Mouse (Mus musculus): ENCODE measurements at regions not wholly inside any gene's neighbourhood (a gene's known extent, or its start where the extent isn't known, plus 50 kb on each side); places are given as distances from the start of the nearest gene placed in this dataset.

DNA sequence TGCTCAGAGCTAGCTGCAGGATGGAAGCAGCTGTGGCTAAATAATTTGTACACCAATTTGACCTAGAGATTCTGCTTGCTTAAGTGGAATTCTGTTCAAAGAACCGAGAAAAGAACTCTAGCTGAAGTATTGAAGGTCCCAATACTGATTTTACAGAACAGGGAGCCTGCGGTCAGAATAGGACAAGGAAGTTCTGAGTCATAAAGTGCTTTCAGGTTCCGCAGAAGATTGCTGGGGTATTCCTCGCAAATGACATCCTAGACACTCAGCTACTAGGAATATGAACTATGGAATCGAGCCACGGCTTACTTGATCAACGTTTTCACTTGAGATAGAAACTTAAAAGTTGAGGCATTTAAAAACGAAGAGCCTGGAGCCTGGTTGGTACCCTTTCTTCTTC, 127.0 kb upstream of the Tsc22d1 start:
- DNase-seq (ENCODE audit: low read depth, low spot score), result no peak
- 79% methylated on average over 8 of the region's 8 CpGs for WGBS

DNA sequence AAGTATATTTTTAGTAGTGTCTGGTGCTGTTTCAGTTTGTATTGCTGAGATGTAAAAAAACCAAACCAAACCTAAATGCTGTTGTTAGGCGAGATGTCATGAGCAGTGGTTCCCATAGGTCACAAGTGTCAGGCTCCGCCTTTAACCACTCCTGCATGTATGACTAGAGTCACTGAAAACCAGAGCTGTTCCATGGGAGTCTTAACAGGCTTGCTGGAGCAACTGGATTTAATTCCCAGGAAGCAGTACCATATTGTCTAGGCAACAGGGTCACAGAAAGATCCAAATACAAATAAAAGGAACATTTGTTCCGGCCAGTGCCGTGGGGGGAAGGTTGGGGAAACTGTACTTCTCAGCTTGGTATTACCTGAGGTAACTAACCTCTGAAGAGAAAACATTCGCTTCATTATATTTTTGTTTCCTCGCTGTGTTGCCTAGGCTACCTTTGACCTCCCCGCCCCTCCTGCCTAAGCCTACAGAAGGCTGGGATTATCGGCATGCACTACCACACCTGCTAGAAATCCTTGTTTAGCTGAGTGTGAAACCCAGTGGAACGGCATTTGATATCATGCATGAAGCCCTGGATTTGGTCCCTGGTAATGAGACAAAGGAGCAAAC, 124.3 kb upstream of the Tsc22d1 start:
- no peak for DNase-seq (ENCODE audit: low read depth, low spot score)
- WGBS, result 40% methylated on average over 9 of the region's 9 CpGs

DNA sequence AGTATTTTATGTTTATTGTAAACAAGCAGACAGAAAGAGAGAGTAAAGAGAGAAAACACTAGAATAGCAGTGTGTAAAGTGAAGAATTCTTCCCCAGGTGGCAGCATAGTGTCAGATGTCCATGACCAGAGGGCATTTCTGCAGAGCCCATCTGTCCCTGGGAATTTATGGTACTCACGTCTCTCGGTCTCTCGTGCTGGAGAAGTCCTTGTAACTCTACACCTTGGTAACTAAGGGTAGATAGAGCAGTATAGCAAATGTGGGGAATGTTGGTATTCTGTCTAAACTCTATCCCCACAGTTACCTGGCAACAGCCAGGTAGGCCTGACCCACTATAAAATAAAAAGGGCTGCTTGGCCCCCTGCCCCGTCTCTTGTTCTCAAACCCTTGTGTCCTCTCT, 122.5 kb upstream of the Tsc22d1 start:
- no peak for DNase-seq (ENCODE audit: low read depth, low spot score)
- 45% methylated on average over 4 of the region's 4 CpGs for WGBS

DNA sequence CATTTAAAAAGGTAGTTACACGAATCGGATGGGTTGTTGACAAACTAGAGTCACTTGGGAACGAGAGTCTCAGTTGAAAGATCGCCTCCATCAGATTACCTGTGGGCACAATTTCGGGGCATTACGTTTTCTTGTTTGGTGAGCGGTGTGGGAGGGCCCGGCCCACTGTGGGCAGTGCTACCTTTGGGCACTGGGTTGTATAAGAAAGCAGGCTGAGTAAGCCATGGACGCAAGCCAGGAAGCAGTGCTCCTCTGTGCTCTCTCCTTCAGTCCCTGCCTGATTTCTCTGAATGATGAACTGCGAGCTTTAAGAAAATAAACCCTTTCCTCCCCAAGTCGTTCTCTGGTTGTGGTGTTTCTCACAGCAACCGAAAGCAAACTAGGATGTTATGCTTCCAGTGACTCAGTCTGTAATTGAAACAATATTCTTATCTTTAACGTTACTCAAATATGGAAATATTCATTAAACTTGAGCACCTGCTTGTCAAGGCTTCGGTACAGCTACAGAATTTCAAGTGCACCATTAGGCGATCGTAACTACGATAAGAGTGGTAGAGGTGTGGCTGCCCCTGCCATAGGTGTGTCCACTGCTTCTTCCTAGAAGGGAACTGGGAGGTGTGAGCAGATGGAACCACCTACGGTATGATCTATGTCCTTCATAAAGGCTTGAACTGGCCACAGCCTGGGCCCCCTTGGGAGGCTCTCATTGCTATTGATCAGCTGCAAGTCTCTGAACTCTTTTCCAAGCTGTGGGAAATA, 119.2 kb upstream of the Tsc22d1 start:
- DNase-seq (ENCODE audit: low read depth, low spot score), result no peak
- 28% methylated on average over 18 of the region's 18 CpGs for WGBS

DNA sequence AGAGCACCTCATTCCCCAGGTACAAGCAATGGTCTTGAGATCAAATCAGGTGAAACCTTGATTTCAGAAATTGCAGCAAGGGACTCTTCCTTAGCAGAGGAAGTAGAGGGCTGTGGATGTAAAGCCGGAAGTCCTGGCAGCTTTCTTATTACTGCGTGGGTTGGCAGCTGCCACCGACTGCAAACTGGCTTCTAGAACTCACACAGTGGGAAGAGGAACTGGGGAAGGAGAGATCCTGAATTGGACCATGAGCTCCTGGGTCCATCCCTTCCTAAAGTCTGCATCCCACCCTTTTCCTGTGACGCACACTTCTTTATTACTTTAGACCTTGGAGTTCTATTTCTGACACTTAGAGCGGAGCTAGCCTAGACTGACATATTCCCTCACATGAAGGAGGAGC, 116.9 kb upstream of the Tsc22d1 start:
- no peak for DNase-seq (ENCODE audit: low read depth, low spot score)
- 74% methylated on average over 5 of the region's 5 CpGs for WGBS

DNA sequence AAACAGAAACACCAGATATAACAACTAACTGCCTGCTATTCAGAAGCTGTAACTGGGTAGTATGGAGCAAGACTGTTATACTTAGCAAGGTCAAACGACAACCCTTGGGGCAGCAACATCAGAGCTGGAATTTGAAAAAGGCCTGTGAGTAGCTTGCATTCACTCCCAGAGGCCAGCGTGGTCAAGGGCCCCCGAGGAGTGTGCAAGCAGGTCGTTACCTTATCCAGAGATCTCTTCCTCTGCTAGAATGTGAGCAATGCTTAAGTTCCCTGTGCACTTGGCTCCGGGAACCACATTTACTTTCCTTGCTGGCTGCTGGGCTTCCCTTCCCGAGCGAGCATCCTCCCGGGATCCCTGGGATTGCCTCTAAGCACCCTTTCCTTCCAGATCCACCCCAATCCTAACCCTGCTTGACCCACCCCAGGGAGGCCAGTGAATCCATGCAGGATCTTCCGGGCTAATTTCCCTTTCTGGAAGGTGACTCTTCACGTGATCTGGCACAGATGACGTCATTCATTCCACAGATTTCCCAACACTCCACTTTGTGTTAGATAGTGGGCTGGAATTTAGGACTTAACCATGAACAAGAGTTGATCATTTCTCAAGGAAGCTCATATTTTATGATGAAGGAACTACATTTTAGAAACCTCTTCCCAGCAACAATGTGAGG, 112.3 kb upstream of the Tsc22d1 start:
- no peak for DNase-seq (ENCODE audit: low read depth, low spot score)
- 59% methylated on average over 11 of the region's 11 CpGs for WGBS

DNA sequence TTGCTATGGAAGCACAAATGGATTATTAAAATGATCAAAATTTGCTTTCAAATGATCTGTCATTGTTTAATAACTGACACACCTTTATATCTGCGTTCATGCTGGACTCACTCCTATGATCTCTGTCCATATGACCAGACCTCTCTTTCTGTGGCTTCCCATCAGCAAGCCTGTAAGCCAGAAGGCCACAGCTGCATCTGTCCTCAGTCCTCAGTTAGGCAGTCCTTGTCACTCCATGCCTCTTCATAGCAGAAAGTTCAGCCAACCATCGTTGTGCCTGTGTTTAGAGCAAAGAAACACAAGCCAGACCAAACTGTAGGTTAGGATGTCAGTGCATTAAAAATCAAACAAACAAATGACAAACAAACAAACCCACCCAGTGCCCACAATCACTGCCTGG, 107.2 kb upstream of the Tsc22d1 start:
- no peak for DNase-seq (ENCODE audit: low read depth, low spot score)
- WGBS, result 60% methylated on average over 2 of the region's 2 CpGs

DNA sequence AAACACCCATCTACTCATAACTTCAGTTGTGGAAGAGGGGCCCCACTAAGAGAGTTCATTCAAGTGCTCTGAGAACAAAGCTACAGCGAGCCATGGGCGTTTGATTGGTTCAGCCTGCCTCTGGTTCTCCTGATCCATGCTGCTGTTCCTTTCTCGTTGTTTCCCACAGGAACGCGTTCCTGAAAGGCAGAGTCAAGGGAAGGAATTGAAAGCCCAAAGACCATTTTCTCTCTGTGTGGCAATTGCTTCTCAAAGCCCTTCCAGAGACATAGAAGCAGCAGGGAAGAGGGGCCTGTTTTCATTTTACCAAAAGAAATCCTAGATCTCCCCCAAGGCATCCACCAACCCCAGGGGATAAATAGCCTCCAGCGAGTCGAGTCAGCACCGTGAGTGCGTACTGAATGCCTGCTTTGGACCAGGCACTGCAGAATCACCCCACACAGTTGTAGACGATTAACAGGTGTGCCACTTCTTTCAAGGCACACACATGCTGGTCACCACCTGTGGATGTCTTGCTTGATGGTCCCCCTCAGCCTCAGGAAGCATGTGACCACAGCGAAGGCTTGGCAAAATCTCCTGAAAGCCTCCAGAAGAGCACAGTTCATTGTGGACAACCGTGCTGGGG, 106.5 kb upstream of the Tsc22d1 start:
- 65% methylated on average over 12 of the region's 12 CpGs for WGBS
- no peak for DNase-seq (ENCODE audit: low read depth, low spot score)

DNA sequence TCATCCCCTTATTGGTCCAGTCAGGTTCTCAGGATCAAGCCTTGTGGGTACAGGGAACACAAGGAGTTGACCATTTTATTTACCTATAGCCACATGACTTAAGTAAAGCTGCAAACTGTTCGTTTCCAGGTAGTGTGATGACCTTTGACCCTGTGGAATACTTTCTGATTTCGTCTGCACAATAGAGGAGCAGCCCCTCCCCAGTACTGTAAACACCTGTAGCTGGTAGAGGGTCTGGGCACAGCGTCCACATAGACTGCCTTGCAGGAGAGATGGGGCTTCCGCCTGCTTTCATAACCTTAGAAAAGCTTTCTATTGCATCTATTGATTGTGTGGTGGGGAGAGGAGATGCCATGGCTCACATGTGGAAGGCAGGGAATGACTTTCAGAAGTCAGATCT, 105.2 kb upstream of the Tsc22d1 start:
- WGBS, result 39% methylated on average over 4 of the region's 4 CpGs

DNA sequence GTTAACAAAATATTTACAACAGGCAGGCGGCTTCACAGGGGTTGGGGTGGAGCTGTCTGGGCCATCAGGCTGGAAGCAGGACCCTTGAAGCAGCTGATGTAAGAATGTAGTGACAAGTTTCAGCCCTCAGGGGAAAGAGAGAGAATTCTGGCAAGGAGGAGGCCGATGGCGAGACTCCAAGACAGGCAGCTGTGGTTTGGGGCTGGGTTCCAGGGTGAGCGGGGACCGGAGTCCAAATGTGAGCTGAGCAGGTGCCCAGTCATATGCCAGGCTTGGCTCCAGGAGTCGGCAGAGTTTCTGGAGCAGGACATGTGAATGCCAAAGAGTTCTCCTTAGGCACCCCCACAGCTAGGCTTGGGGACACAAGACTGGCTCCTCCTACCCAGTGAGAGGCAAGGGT, 104.5 kb upstream of the Tsc22d1 start:
- 12% methylated on average over 6 of the region's 6 CpGs for WGBS
- no peak for DNase-seq (ENCODE audit: low read depth, low spot score)

More for the DNA sequence above, 105.2 kb upstream of the Tsc22d1 start:
- no peak for DNase-seq (ENCODE audit: low read depth, low spot score)

DNA sequence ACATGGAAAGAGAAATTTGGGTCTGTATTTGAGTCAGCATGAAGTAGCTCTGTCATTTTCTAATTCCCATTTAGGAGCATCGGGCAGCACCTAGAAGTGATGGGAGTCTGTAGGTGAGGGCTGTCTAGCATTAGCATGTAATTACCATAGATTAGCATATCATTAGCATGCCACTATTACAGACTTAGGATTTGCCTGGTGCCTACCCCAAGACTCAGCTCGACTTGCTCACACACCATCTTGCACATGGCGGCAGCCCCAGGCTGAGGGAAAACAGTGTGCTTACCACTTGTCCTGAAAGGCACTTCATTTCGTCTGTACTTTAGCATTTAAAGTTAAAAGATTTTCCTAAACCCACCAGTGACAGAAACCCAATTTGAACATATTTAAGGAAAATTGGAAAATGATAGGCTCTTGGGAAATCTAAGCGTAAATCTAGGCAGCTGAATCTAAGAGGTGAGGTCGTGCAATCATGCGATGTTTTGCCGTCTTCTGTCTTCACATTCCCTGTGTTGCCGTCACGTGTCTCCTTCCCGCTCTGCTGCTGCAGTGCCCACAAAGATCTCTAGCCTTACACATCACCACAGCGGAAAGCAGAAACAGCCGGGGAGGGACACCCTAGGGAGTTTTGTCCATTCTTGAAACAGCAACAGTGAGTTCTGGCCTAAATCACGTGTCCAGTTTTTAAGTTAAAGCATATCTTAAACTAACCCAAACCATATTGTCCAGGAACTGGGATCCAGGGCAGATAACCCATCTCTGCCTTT, 101.2 kb upstream of the Tsc22d1 start:
- no peak for DNase-seq (ENCODE audit: low read depth, low spot score)
- WGBS, result 89% methylated on average over 14 of the region's 14 CpGs

DNA sequence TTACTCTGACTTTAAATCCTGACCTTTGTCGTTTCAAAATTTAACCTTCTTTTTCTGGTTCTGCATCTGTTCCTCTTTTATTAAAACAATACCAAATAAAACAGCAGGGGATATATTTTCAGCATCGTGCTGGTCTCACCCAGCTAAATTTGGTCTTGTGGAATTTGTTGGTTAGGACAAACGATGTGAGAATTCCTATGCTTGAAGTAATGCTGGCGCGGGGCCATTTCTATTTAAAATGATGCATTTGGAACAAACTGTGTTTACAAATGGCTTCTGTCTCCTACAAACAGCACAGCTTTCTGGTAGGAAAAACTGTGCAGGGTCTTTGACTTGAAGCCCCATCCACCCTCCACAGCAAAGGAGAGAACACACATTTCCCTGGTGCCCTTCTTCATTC, 96.3 kb upstream of the Tsc22d1 start:
- DNase-seq (ENCODE audit: low read depth, low spot score), result no peak
- WGBS, result 72% methylated on average over 5 of the region's 5 CpGs

DNA sequence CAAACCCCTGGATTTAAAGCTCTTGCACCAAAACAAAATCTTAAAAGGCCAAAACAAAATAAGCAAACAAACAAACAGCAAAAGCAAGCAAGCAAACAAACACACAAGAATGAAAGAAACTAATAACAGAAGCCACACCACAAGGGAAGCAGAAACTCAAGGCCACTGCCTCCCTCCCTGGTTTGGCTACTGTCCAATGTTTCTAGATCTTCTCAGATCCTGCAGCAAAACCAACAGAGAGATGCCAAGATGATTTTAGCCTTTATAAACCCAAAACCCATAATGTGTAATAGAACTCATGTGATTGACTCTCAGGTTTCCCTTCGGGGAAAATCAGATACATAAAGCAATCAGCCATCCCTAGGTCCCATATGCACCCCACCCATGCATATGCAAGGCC, 90.5 kb upstream of the Tsc22d1 start:
- 57% methylated on average over 1 of the region's 1 CpGs for WGBS
- no peak for DNase-seq (ENCODE audit: low read depth, low spot score)

DNA sequence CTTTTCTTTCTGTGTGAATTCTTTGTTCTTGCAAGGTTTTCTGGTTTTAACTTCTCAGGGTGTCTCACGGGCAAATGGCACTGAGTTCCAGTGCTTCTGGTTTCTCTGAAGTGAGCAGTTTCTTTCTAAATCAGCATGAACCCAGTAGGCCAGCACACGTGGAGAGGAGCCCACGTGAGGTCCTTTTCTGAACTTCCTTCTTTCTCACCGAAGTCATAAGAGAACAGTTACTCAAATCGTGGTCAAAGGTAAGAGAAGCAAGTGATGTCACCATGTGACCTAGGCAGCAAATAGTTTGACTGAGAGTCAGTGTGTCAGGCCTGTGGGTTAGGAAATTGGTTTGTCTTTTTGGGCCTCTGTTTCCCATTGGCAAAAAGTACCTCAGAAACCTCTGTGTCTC, 84.8 kb upstream of the Tsc22d1 start:
- DNase-seq (ENCODE audit: low read depth, low spot score), result no peak
- WGBS, result 41% methylated on average over 5 of the region's 5 CpGs

DNA sequence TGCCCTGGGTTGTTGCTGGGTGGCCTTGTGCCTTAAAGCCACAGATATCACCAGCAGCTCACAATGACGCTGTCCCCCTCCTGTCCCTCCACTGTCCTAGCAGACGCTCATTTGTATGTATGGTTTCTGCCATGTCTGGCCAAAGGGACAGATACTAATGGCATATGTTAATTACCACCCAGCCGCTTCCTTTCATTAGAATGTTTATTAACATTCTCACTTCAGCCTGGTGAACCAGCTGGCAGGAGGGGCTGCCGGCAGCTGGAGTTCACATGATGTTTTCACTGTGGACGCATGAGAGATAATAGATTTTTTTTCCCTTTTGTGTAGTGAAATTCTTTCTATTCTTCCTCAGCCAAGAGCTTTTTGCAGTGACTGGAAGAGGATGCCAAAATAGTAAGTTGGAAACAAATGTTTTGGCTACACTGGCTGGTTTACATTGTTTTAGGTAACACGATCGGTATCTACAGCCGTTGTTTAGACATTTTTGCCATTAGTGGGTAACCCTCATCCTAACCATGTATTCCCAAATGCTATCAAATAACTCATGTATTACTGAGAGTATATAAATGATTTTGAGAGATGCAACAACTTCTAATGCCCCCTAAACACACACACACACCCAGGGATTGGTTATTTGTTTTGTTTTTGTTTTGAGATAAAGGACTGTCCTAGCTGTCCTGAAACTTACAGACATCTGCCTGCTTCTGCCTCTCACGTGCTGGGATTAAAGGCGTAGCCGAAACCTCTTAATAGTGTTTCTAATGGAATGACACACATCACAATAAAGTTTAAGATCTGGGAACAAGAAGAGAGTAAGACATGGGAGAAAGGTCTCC, 83.0 kb upstream of the Tsc22d1 start:
- 75% methylated on average over 11 of the region's 11 CpGs for WGBS
- no peak for DNase-seq (ENCODE audit: low read depth, low spot score)

DNA sequence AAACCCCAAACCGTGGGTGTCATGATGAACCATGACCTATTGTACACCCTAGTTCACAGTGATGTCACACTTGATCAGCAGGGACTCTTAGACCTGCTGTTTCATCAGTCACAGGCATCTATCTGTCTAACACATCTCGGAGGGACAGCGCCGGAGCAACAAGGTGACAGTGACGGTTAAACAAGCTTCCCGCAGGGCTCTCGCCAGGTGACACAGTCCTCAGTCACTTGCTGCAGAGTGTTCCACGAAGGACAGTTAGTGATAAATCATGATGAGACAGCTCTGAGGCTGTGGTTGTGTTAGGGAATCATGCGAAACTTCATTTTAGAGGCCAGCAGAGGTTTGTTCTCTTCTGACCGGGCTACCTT, 82.4 kb upstream of the Tsc22d1 start:
- DNase-seq (ENCODE audit: low read depth, low spot score), result no peak
- 81% methylated on average over 10 of the region's 10 CpGs for WGBS

DNA sequence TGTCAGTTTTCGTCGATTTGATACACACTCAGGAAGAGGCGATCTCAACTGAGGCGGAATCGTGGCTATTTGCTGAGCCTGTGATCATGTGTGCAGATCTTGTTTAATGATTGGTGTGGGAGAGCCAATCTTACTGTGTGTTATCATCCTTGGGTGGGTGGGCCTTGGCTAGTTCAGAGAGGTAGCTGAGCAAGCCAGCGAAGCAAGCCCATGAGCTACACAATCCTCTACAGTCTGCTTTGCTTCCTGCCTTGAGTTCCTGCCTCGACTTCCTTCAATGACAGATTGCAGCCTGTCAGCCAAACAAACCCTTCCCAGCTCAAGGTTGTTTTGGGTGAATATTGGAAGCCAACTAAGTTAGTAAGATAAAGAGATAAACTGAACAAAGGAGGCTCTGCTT, 74.0 kb upstream of the Tsc22d1 start:
- no peak for DNase-seq (ENCODE audit: low read depth, low spot score)
- WGBS, result 88% methylated on average over 7 of the region's 7 CpGs

DNA sequence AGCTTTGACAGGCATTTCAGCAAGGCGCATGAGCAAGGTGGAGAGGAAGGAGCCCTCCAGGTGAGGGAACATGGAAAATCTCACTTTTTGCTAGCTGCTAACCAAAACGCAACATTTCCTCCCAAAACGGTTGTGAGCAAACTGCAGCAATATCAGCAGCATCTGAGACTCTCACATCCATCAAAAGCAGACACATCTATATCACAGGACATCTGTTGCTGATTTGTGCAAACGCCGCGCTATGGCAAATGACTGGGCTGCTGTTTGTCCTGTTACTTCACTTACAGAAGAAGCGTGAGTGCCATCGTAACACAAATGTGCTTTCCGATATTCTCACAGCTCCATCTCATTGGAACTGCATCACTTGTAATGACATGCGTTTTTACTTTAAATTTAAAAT, 73.5 kb upstream of the Tsc22d1 start:
- no peak for DNase-seq (ENCODE audit: low read depth, low spot score)

DNA sequence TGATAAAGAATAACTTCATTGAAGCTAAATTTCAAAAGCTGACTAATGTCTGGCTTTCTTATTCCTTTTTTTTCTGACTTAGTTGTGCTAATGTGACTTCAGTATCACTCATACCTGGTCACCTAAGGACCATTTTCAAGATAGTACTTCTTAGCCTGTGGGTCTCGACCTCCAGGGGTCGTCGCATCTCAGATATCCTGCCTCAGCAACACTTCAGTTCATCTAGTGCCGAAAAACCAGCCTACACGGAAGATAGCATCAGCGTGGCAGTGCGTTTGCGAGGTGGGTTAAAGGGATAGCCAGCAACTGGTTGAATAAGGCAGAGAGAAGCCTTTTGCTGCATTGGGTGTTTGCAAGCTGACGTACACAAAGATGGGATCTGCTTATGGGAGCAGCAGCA, 62.9 kb upstream of the Tsc22d1 start:
- WGBS, result 48% methylated on average over 9 of the region's 9 CpGs
- no peak for DNase-seq (ENCODE audit: low read depth, low spot score)

More for the DNA sequence above, 73.5 kb upstream of the Tsc22d1 start:
- 89% methylated on average over 10 of the region's 10 CpGs for WGBS
